Mouse (Mus musculus) embryonic stem cell, embryonic (primary cell): ENCODE results near the gene Pogz.

Experiments
- CTCF ChIA-PET, 4 experiments: fragments of 300-600 bp in 2 of 4; fragments of 350-600 bp in 2 of 4; sonication (Branson Sonifier 250); formaldehyde crosslinking; loops; one replicate each; lab custom pipeline; 2022; ENCODE audit warnings: inconsistent platforms in 2 of 4; lab: Charles Lee
- POLR2A ChIA-PET, 4 experiments: fragments of 300-600 bp in 2 of 4; fragments of 350-600 bp in 2 of 4; sonication (Branson Sonifier 250); formaldehyde crosslinking; loops; one replicate each; lab custom pipeline; 2022; ENCODE audit warnings: antibody characterized with exemption in 4 of 4, inconsistent platforms in 1 of 4; lab: Charles Lee

The Pogz gene

DNA sequence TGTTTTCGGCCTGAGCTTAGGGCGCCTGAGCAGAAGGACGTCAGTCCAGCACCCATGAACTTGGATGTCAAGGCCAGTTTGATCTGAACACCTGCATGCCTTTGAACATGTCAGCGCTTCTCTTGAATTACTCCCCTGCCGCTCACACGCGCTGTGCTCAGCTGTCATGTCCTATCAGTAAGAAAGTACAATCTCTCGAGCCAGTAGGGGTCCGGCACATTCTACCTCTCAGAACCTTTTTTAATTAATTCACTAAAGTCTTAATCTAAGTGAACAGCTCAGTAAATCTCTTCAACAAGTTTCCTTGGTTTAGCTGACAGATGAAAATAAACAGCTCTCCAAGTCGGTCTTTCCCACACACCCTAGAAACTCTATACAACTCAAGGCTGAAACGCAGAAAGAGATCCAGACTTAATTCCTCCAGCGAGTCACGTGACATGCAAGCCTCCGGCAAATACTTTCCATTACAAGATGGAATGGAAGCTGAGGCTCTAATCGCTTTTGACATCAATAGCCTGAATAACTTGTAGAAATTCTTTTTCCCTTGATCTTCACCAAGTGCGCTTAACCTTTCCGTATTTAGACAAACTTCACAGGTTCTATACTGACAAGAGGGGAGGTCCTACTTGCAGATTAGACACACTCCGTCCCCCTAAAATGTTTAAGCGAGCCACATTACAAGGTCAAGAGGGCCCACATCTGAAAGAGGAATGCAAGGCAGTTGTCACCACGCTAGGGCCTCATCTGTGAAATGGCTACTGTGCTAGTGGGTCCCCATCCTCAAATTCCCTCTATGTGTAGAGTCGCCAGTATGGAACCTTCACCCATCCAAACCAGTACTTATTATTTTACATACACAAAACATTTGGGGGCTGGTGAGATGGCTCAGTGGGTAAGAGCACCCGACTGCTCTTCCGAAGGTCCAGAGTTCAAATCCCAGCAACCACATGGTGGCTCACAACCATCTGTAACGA lies 17.6 kb upstream of the Pogz start:
- POLR2A ChIA-PET, result interaction anchor here (0.6 to 3.0 kb wide), 13 partner anchors 13 to 1509 kb away, joined by 3 to 25 read pairs (median 5); partner anchors contain the start of genes Pogz (in 3 of the 4) and Cgn (in 1 of the 4)
- CTCF ChIA-PET, result interaction anchor here (0.6 to 2.1 kb wide), 13 partner anchors 13 to 364 kb away, joined by 3 to 7 read pairs (median 3); partner anchors contain the start of gene Pogz (in 1 of the 4)

DNA sequence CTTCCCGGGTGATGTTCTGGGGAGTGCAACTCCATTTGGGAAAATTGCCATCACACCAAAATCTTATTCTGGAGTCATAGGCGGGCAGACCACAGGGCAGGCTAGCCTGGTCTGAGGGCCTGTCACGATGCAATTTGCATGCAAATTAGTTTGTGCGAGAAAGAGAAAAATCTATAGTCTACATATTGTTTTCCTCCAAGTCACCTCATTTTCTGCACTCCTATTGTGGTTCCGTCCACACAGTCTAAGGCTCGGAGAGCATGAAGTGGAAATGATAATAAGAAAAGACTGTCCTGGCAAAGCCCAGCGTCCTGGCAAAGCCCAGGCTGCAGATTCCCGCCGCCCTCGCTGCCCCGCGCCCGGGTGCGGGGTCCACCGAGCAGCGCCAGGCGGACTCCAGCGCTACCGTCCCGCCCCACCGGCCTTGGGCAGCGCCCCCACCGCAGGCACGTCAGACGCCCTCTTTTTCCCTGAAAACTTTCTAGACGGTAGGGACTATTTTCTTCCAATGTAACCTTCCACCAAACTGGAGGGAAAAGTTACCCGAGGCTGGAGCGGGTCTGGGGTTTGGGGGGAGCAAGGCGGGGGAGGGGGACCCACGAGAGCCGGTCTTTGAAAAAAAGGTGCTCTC lies 16.2 kb upstream of the Pogz start:
- ChIA-PET POLR2A (interaction anchor here in 2 of 4 experiments (1.3 to 4.0 kb wide), 2 partner anchors 11 to 16 kb away, joined by 3 to 19 read pairs; partner anchors contain the start of gene Pogz (in 1 of the 2)), CTCF (no interaction called here)

DNA sequence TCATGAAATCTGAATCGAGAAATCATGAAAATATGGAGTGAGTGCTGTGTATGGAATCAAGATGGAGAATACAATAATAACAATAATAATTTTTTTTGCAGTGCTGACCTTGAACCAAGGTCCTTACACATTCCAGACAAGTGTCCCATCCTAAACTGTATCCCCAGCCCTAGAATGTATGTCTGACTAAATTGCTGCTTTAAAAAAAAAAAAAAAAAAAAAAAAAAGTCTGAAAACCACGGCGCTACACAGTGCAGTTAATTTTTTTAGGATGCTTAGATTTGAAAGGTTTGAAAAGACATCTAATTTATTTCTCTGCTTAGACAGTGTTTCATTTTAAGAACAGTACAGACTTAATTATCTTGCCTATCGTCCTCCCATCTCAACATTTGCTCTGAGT lies 15.3 kb upstream of the Pogz start:
- ChIA-PET CTCF (interaction anchor here in 2 of 4 experiments (0.6 to 0.8 kb wide), 4 partner anchors 15 to 249 kb away, joined by 3 to 7 read pairs (median 4); partner anchors contain the start of gene Pogz (in 1 of the 2)), POLR2A (interaction anchor here in 2 of 4 experiments (0.8 to 4.0 kb wide), 5 partner anchors 8 to 15 kb away, joined by 3 to 19 read pairs (median 6); partner anchors contain the start of gene Pogz (in 2 of the 2))

DNA sequence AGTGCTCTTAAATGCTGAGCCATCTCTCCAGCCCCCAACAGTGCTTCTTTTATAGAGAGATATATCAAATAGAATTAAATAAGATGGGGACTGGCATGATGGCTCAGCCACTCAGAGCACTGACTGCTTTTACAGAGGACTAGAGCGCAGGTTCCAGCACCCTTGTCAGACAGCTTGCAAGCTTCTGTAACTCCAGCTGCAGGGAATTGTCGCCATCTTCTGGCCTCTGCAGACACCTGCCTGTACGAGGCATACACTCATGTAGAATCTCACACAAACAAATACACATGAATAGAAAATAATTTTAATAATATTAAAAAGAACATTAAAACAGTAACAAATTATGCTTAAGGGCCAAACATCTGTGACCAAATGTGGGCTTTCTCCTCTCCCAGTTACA lies 13.3 kb upstream of the Pogz start:
- ChIA-PET CTCF (interaction anchor here in 3 of 4 experiments (0.6 to 2.0 kb wide), 6 partner anchors 12 to 456 kb away, joined by 3 to 12 read pairs (median 3); no protein-coding TSS in a partner anchor), POLR2A (interaction anchor here in 3 of 4 experiments (0.7 to 4.0 kb wide), 4 partner anchors 13 to 373 kb away, joined by 3 to 19 read pairs (median 4); partner anchors contain the start of gene Pogz (in 2 of the 3))

DNA sequence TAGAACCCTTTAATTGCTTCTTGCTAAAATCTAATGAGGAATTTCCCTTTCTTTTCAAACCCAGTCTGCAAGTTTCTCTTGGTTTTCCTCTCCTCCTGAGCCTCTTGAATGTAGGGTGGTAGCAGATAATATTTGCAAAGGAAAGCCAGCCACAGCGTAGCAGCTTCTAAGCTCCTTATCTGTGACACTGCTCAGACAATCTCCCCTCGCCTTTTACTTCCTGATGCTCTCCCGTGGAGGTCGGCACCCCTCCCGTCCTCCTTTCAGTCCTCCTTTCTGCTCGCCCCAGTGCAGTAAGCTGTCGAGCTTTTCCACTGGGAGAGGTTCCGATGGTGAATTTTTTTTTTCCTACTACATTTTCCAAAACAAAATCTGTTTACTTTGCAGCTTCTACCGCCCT lies 5.3 kb upstream of the Pogz start:
- POLR2A ChIA-PET, result interaction anchor here in 2 of 4 experiments (0.5 to 1.8 kb wide), 8 partner anchors 10 to 254 kb away, joined by 3 to 6 read pairs (median 4); partner anchors contain the start of genes Cgn (in 1 of the 2) and Zfp687 (in 1 of the 2)
- CTCF ChIA-PET, result interaction anchor here in 1 of 4 experiments (0.6 to 1.2 kb wide), 2 partner anchors 13 to 491 kb away, joined by 3 to 6 read pairs; no protein-coding TSS in a partner anchor

DNA sequence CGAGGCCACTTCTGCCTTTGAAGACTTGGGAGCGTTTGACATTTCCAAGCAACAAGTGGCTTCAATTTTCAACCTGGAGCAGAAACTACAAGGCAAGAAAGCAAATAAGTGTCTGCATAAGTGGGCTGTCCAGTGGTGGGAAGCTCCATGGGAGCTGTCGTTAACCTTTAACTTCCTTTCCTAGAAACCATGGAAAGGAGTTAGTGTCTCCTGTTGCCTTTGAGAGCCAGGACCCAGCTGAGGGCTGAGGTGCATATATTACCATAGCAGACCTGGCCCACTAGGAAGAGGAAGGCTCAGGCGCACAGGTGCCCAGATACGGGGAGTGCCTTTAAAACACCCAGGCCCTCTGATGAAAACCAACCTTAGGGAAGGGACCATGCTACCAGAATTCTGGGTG lies 4.7 kb upstream of the Pogz start:
- ChIA-PET CTCF (interaction anchor here in 3 of 4 experiments (0.6 to 1.5 kb wide), 5 partner anchors 13 to 492 kb away, joined by 3 to 6 read pairs (median 3); no protein-coding TSS in a partner anchor), POLR2A (interaction anchor here in 2 of 4 experiments (0.8 to 1.8 kb wide), 5 partner anchors 11 to 255 kb away, joined by 3 to 5 read pairs (median 4); partner anchors contain the start of gene Cgn (in 1 of the 2))

DNA sequence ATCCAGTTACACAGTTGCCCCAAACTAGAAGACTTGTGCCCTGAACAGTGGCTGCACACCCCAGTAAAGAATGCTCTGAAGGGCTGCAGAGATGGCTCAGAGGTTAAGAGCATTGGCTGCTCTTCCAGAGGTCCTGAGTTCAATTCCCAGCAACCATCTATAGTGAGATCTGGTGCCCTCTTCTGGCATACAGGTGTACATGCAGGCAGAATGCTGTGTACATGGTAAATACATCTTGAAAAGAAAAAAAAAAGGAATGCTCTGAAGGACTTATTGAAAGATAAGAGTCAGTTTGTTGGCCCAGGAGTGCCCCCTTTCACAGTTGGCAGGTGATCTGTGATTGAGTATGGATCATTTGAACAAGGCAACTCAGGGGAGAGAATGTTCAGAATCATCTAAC lies 4.0 kb upstream of the Pogz start:
- ChIA-PET POLR2A (interaction anchor here in 3 of 4 experiments (1.1 to 1.4 kb wide), 5 partner anchors 12 to 255 kb away, joined by 3 to 4 read pairs (median 4); partner anchors contain the start of gene Cgn (in 1 of the 3)), CTCF (interaction anchor here (0.6 to 1.6 kb wide), 7 partner anchors 14 to 467 kb away, joined by 3 to 6 read pairs (median 3); no protein-coding TSS in a partner anchor)

DNA sequence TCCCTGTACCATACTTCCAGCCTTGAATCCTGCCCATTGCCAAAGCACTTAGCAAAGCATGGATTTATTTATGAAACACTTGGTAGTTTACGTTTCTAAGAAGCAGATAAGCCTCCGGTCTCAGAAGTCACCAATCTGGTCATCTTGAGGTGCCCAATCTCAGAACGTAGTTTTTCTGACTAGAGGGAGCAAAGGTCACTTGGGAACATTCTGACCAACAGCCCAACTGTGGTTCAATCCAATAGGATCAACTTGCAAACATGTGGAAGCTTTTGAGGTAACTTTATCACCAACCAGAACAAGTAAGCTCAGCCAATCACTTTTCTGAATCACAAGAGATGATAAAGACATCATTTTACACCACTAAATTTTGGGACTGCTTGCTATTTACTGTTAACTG lies 2.0 kb upstream of the Pogz start:
- ChIA-PET POLR2A (interaction anchor here in 1 of 4 experiments (0.6 to 2.3 kb wide), 5 partner anchors 13 to 84 kb away, joined by 3 to 19 read pairs (median 4); no protein-coding TSS in a partner anchor), CTCF (no interaction called here)

DNA sequence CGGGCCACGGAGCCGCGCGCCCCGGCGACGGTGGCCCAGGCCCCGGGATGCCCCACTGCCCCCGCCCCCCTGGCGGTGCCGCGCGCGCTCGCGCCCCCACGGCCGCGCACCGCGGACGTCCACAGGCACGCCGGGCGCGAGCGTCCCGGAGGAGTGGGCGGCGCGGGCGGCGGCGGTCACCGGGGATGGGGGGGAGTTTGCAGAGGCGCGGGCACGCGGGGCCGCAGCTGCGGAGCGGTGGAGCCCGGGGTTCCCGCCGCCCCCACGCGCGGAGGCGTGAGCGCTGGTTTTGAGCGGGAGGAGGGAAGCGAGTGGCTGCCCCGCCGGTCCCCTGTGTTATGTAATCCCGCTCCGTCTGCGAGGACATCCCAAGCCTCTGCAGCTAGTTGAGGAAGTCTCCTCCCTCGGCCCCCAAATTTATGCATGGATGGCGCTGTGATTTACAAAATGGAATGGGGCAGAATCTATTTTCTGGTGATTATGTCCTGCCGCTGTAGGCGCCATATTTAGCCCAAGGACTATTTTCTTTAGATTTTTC lies 661 bp downstream of the Pogz start:
- POLR2A ChIA-PET, result interaction anchor here (0.6 to 3.3 kb wide), 32 partner anchors 11 to 1778 kb away, joined by 3 to 25 read pairs (median 4); partner anchors contain the start of genes Cgn (in 1 of the 4) and Zfp687 (in 1 of the 4)
- CTCF ChIA-PET, result interaction anchor here in 2 of 4 experiments (0.6 to 0.7 kb wide), 3 partner anchors 26 to 66 kb away, joined by 3 to 4 read pairs (median 4); no protein-coding TSS in a partner anchor

DNA sequence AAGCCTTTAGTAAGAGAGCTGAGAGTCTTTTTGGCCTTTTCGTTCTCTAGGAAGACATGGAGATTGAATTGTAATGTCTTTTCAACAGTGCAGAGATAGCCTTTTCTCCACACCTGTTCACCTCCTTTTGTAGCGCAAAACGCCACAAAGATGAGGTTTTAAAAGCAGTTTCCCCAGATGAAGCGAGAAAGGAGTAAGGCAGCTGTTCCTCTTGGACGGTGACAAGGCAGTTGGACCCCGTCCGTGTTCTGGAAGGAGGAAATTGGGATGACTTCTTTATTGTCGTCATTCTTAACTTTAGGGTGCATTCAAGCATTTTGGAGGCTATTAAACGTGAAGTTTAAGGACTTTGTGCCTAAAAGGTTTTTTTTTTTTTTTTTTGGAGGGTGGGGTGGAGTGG lies 1.3 kb downstream of the Pogz start:
- CTCF ChIA-PET, result interaction anchor here in 2 of 4 experiments (0.6 to 0.8 kb wide), 4 partner anchors 13 to 66 kb away, joined by 3 to 4 read pairs (median 4); no protein-coding TSS in a partner anchor
- POLR2A ChIA-PET, result interaction anchor here (0.6 to 3.3 kb wide), 14 partner anchors 10 to 1778 kb away, joined by 3 to 25 read pairs (median 5); partner anchors contain the start of gene Cgn (in 1 of the 4)

DNA sequence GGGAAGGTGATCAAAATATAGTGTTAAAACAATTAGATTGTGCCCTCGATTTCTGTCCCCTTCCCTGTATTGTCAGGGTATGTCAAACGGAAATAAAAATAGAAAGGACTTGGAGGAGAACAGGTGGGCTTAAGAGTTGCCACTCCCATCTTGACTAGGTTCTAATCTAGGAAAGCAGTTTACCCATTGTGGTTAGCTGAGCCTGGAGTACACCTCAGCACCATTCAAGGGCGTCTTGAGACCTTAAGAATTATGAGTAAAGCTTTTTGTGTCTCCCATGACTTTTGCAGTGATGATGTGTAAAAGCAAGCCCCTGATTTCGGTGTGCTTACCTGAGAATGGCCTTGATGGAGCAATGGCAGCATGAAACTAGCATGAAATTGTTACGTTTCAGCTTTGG lies 1.7 kb downstream of the Pogz start:
- POLR2A ChIA-PET, result interaction anchor here in 3 of 4 experiments (1.0 to 3.3 kb wide), 8 partner anchors 9 to 124 kb away, joined by 3 to 25 read pairs (median 6); no protein-coding TSS in a partner anchor
- CTCF ChIA-PET, result interaction anchor here in 1 of 4 experiments (0.8 kb wide), 1 partner anchor 13 kb away, joined by 3 read pairs; no protein-coding TSS in a partner anchor

DNA sequence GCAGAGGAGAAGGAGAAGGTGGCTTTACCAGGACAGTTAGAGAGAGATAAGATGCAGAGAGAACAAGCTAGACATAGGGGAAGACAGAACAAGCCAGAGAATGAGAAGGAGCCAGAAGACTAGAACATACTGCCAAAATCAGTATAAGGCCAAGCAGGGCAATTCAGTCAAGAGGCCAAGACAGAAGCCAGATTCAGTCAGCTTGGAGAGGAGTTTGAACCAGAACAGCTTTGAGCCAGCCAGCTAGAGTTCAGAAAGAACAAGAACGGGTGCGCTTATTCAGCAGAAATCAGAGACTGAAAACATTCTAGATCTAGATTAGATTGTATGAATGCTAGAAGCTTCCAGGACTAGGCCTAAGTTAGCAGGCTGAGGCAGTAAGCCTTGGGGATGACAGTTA lies 10.0 kb downstream of the Pogz start:
- CTCF ChIA-PET, result interaction anchor here in 3 of 4 experiments (0.7 to 0.9 kb wide), 3 partner anchors 9 to 396 kb away, joined by 3 to 6 read pairs (median 3); no protein-coding TSS in a partner anchor
- POLR2A ChIA-PET, result interaction anchor here in 3 of 4 experiments (1.1 to 1.8 kb wide), 5 partner anchors 10 to 169 kb away, joined by 3 to 8 read pairs (median 3); partner anchors contain the start of genes Cgn (in 1 of the 3) and Pogz (in 1 of the 3)

DNA sequence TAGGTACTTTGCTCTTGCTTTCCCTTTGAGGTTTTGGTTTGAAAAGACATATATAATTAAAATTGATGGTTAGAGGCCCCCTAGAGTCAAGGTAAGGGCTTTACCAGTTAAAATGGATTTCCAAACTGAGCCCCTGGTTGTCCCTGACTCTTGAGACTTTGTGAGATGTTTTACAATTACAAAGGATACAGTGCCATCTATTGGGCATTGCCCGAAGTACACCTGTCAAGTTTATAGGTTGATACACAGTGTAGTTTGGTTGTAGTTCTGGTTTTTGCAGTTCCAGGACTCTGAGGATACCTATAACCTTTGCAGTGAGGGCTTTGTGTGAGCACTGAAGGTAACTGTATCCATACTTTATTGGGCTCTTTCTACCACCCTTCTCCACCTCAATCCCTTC lies 12.0 kb downstream of the Pogz start:
- CTCF ChIA-PET, result interaction anchor here (0.6 to 0.9 kb wide), 5 partner anchors 8 to 382 kb away, joined by 3 to 16 read pairs (median 4); partner anchors contain the start of gene Mllt11 (in 1 of the 4)
- POLR2A ChIA-PET, result interaction anchor here in 3 of 4 experiments (0.6 to 1.2 kb wide), 8 partner anchors 11 to 529 kb away, joined by 3 to 6 read pairs (median 4); partner anchors contain the start of gene Pogz (in 2 of the 3)

DNA sequence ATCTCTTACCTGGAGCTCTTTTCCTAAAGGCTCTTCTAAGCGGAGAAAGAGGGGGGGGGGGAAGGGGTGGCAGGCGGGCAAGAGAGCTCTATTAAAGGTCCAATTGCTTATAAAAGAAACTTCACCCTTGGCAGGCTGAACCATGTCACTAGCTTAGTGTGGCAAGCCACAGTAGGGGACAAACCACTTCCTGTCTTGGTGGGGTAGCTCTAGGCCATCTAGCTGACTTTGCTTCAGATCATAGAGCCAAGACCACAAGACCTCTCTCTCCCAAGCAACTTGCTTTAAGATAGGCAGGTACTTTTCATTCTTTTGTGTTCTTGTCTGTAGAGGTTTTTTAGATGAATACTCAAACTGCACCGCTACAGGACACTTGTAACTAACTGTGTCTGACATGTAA lies 14.4 kb downstream of the Pogz start:
- CTCF ChIA-PET, result interaction anchor here in 1 of 4 experiments (0.6 to 1.2 kb wide), 4 partner anchors 13 to 395 kb away, joined by 3 to 6 read pairs (median 3); partner anchors contain the start of gene Tnfaip8l2
- POLR2A ChIA-PET, result interaction anchor here in 3 of 4 experiments (0.6 to 1.8 kb wide), 11 partner anchors 9 to 415 kb away, joined by 3 to 11 read pairs (median 3); partner anchors contain the start of genes Zfp687 (in 2 of the 3) and Pogz (in 1 of the 3)

DNA sequence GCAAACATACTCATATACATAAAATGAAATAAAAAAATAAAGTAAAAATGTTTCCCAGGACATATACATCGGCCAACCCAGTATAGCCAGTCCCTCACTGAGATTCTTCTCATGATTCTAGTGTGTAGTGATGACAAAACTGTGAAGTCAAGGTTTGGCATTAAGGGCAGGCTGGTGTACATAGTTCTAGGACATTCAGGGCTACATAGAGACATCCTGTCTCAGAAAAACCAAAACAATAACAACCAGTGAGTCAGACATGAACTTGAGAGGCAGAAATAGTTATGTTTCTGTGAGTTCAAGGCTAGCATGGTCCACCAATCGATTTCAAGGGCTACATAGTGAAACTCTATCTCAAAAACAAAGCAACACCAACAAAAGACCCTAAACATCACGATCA lies 14.8 kb downstream of the Pogz start:
- ChIA-PET CTCF (interaction anchor here in 1 of 4 experiments (0.6 to 1.2 kb wide), 4 partner anchors 13 to 396 kb away, joined by 3 to 6 read pairs (median 3); partner anchors contain the start of gene Tnfaip8l2), POLR2A (interaction anchor here in 2 of 4 experiments (1.0 to 1.8 kb wide), 4 partner anchors 8 to 66 kb away, joined by 3 to 11 read pairs (median 4); partner anchors contain the start of gene Pogz (in 1 of the 2))

DNA sequence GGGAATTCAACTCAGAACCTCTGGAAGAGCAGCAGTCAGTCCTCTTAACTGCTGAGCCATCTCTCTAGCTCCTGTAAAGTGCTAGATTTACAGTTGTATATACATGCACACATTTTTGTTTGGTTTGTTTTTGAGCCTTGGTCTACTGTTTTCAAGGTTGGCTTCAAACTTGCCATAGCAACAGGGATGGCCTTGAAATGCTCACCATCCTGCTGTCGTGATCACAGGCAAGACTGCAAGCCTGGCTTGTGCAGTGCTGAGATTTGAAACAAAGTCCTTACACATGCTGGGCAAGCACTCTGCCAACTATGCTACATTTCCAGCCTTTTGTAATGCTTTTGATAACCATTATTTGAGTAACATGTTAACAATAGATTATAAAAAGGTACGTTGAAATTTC lies 22.1 kb downstream of the Pogz start:
- ChIA-PET CTCF (no interaction called here), POLR2A (interaction anchor here in 1 of 4 experiments (0.7 to 1.4 kb wide), 2 partner anchors 17 to 23 kb away, joined by 3 to 4 read pairs; no protein-coding TSS in a partner anchor)
